Mouse (Mus musculus): ENCODE data around the gene Cubn. TPM values are rescaled to one million over a fixed set of nuclear protein-coding genes. Genes with fewer than 3 reads are reported as not detected.
A peak's percentile ranks its signal among the peaks of the same experiment; 100 is the strongest.

Cubn gene
- polyA plus RNA-seq, 1 experiment from 2014 or later = 1.1 TPM

DNA sequence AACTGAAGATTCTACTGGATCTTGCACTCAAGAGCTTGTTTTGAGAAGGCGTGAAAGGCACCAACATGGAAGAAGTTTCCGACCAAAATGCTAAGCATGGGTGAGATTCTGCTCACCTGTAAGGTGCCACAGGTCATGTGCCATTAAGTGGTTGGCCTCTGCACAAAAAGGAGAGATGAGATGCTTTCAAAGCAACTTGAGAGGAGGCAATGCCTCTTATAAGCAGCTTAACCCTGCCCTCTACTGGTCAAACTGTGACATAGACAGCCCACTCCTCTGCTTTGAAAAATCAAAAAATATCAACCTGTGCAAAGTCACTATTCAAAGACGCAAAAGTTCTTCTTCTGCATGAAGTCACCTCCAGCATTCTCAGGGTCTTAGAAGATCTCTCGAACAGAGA, 226.7 kb downstream of the Cubn start:
- peak; percentile 74 for TF ChIP-seq CTCF (IDR thresholded peaks at IDR 0.05)
- no peaks in the 10 kb centered on the region for H3K27me3 ChIP-seq
- in situ Hi-C loops (cut with MboI; ENCODE audit: low pct_unique_long_range_greater_than_20kb) = loop anchor here (5.0 to 25.0 kb wide), 2 partner anchors 808 to 1022 kb away; no protein-coding TSS in a partner anchor
- ChIA-PET POLR2A (no interaction called here), CTCF (interaction anchor here (0.6 to 1.8 kb wide), 4 partner anchors 13 to 865 kb away, joined by 3 to 8 read pairs (median 4); no protein-coding TSS in a partner anchor)
- ATAC-seq (no peak), DNase-seq (ENCODE audit: low read depth, low spot score) (no peak)

DNA sequence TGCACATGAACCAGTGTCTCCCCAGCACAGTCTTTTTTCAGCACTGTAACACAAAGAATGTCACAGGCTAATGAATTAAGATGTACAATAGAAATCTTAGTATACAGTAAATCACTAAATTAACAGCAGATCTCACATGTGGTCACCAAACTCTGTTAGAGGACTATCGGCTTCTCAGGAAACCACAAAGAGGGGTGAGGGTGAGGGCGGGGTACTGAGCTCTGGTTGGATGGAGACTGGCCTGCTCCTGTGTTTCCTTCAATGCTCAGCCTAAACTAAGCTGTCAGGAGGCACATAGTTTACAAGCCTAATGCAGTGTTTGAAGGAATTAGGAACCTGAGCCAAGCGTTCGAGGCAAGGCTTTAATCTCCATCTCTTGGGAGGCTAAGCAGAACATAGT, 228.5 kb downstream of the Cubn start:
- DNase-seq (ENCODE audit: low read depth, low spot score) (no peak), ATAC-seq (no peak)
- POLR2A ChIA-PET = no interaction called here
- TF ChIP-seq CTCF (IDR thresholded peaks at IDR 0.05) = no peak
- CTCF ChIA-PET = interaction anchor here (0.7 kb wide), 1 partner anchor 803 kb away, joined by 3 read pairs; no protein-coding TSS in a partner anchor
- in situ Hi-C loops (cut with MboI; ENCODE audit: low pct_unique_long_range_greater_than_20kb) = loop anchor here (5.0 to 25.0 kb wide), 2 partner anchors 806 to 1024 kb away; no protein-coding TSS in a partner anchor
- no peaks in the 10 kb centered on the region for H3K27me3 ChIP-seq

DNA sequence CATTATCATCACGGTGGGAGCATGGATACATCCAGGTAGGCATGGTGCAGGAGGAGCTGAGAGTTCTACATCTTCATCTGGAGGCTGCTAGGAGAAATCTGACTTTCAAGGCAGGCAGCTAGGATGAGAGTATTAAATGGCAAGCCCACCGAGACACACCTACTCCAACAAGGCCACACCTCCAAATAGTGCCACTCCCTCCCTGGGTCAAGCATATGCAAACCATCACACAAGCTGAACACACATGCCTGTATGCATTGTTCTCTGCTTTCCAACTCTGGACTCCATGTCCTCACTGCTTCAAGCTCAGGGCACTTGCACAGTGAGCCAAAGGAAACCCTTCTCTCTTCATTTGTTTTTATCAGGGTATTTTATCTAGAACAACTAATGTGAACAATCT, 233.0 kb downstream of the Cubn start:
- TF ChIP-seq CTCF (IDR thresholded peaks at IDR 0.05) = no peak
- ChIA-PET CTCF (interaction anchor here (1.3 to 2.4 kb wide), 3 partner anchors 9 to 20 kb away, joined by 3 to 6 read pairs (median 4); no protein-coding TSS in a partner anchor), POLR2A (interaction anchor here (1.1 kb wide), 1 partner anchor 21 kb away, joined by 4 read pairs; no protein-coding TSS in a partner anchor)
- in situ Hi-C loops (cut with MboI; ENCODE audit: low pct_unique_long_range_greater_than_20kb) = loop anchor here (25.0 kb wide), 1 partner anchor 1029 kb away; no protein-coding TSS in a partner anchor
- no peak for ATAC-seq
- DNase-seq (ENCODE audit: low read depth, low spot score) = no peak
- H3K27me3 ChIP-seq = no peaks in the 10 kb centered on the region

DNA sequence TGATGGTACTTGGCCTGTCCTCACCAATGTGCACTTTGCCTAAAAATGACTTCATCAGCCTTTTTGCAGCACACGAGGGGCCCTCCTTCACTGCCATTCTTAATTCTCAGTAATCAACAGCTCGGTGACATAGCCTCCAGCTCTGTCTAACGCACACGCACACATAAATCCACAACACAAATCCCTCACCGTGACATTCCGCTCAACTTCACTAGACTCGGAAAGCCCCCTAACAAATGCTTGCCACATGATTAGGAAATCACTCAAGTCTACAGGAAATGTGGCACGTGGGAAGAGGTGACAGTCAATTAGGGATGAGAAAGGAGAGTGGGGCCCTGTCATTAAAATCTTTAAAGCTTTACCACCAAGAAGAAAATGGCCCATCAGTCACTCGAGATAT, 250.9 kb downstream of the Cubn start:
- ChIA-PET CTCF (no interaction called here), POLR2A (no interaction called here)
- H3K27me3 ChIP-seq = no peaks in the 10 kb centered on the region
- ATAC-seq = no peak
- in situ Hi-C loops (cut with MboI; ENCODE audit: low pct_unique_long_range_greater_than_20kb) = loop anchor here (5.0 to 25.0 kb wide), 3 partner anchors 538 to 1453 kb away; partner anchors contain the start of genes Ankrd16 and Fbh1
- no peak for TF ChIP-seq CTCF (IDR thresholded peaks at IDR 0.05)
- DNase-seq (ENCODE audit: low read depth, low spot score) = no peak

DNA sequence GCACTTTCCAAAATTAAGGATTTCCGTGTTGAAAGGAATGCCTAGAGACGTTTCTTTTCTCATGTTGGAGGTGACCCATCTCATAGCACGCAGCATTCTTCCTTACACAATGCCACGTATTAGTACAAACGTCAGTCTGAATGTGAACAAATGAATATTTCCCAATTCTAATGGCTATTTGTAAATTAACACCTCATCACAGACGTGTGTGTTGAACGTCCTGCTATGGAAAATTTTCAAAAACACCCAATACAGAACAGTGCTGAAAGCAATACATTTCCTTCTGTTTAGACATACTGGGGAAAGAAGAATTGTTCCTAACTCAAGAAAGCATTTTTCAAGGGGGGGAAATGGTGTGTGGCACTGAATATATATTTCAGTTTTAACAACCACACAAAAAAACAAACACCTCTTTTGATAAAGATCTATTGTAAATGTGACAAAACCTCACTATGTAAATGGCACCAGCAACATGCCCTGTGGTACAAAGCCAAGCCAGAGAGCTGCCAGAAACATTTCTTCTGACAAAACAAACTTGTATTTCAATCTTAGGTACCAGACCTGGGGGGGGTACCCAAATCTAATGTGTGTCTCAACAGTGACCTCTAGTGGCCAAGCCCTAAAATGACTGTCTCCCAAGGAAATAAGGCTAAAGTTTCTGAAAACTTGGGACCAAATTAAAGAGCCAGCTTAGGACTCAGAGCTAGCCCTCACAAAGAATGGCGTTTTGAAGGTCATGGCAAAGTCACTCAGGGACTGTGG, 254.3 kb downstream of the Cubn start:
- TF ChIP-seq CTCF (IDR thresholded peaks at IDR 0.05) = peak; percentile 77
- ChIA-PET CTCF (interaction anchor here (0.8 to 1.2 kb wide), 3 partner anchors 15 to 526 kb away, joined by 3 to 4 read pairs (median 3); no protein-coding TSS in a partner anchor), POLR2A (interaction anchor here (1.4 kb wide), 1 partner anchor 21 kb away, joined by 4 read pairs; no protein-coding TSS in a partner anchor)
- ATAC-seq = peak; percentile 36
- no peaks in the 10 kb centered on the region for H3K27me3 ChIP-seq
- in situ Hi-C loops (cut with MboI; ENCODE audit: low pct_unique_long_range_greater_than_20kb) = loop anchor here (25.0 kb wide), 2 partner anchors 1225 to 1450 kb away; partner anchors contain the start of genes Ankrd16 and Fbh1
- DNase-seq (ENCODE audit: low read depth, low spot score) = no peak

DNA sequence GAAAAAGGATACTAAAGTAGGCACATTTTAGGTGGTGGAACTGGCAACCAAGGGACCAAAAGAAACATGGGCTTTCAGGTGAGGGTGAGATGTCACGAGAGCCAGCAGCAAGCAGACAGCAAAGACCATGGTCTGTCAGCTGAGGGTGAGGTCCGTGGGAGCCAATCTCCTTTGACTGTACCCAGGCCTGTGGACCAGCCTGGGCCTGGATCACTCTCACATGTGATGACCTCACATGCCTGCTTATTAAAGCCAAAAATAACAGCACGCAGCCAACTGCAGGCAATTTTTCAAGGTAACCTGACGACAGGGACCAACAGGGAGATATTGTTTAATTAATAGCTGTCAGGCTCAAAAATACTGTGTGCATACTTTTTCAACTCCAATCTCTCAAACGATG, 255.9 kb downstream of the Cubn start:
- CTCF ChIA-PET = no interaction called here
- no peak for DNase-seq (ENCODE audit: low read depth, low spot score)
- POLR2A ChIA-PET = no interaction called here
- ATAC-seq = peak; percentile 40
- in situ Hi-C loops (cut with MboI; ENCODE audit: low pct_unique_long_range_greater_than_20kb) = loop anchor here (25.0 kb wide), 2 partner anchors 1223 to 1448 kb away; partner anchors contain the start of genes Ankrd16 and Fbh1
- no peak for TF ChIP-seq CTCF (IDR thresholded peaks at IDR 0.05)
- no peaks in the 10 kb centered on the region for H3K27me3 ChIP-seq

DNA sequence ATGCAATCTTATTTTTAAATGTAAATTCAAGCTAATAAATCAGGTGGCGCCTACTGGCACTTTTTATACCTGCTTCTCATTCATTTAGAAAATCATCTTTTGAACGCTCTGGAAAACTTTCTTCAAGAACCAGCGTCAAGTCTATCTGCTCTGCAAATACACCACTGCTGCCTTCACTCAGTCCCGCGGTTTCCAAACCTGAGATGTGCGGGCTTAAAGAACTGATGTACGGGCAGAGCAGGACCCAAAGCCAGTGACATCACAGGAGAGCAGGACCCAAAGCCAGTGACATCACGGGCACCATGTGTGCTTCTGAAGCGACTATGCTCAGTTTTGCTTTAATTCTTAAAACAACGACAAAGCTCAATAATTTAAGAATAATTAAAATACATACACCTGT, 256.8 kb downstream of the Cubn start:
- POLR2A ChIA-PET = no interaction called here
- CTCF ChIA-PET = no interaction called here
- in situ Hi-C loops (cut with MboI; ENCODE audit: low pct_unique_long_range_greater_than_20kb) = loop anchor here (25.0 kb wide), 2 partner anchors 1222 to 1447 kb away; partner anchors contain the start of genes Ankrd16 and Fbh1
- TF ChIP-seq CTCF (IDR thresholded peaks at IDR 0.05) = no peak
- no peaks in the 10 kb centered on the region for H3K27me3 ChIP-seq
- ATAC-seq (no peak), DNase-seq (ENCODE audit: low read depth, low spot score) (no peak)

DNA sequence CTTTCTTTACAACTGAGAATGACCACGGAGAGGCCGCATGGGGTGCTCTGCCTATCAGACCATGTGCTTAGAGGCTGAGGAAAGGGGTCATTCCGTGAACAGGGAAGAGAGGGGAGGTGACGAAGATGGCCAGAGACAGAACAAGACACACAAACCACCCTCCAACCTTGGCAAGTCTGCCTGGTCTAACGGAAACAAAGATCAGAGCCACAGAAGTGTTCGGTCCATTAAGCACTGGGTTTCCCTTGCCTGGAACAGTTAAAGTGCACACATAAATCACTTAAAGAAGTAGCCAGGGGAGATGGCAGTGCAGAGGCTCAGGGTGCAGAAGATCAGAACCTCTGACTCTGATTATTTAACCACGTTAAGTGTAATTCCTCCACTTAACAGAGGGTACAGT, 257.7 kb downstream of the Cubn start:
- POLR2A ChIA-PET = no interaction called here
- in situ Hi-C loops (cut with MboI; ENCODE audit: low pct_unique_long_range_greater_than_20kb) = loop anchor here (25.0 kb wide), 2 partner anchors 1222 to 1447 kb away; partner anchors contain the start of genes Ankrd16 and Fbh1
- DNase-seq (ENCODE audit: low read depth, low spot score) = peak; percentile 39
- H3K27me3 ChIP-seq = no peaks in the 10 kb centered on the region
- CTCF ChIA-PET = interaction anchor here (1.6 kb wide), 1 partner anchor 25 kb away, joined by 4 read pairs; no protein-coding TSS in a partner anchor
- ATAC-seq = peak; percentile 57
- no peak for TF ChIP-seq CTCF (IDR thresholded peaks at IDR 0.05)

DNA sequence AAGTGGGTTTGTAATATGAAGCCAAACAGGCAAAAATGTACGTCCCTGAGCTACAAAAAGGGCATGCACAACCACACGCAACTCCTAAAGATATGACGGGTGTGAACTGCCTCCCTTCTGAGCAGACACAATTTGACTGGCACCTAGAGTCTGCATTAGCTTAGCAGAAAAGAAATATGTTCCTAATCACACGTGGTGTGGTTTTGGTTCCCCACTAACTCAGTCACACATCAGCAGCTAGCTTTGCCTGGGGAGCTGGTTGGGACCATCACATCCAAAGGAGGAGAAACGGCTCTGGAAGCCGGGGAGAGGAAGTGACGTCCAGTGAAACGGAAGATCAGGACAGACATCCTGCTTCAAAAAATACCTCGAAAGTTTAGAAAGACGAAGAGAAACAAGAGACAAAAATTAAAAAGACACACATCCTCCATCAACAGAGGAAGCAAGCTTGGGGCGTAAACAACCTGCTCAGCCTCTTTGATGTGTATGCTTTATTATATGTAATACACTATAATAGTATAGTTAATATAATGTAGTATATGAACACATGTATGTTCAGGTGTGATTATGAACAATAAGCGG, 258.3 kb downstream of the Cubn start:
- ChIA-PET POLR2A (interaction anchor here (0.7 kb wide), 1 partner anchor 526 kb away, joined by 4 read pairs; no protein-coding TSS in a partner anchor), CTCF (interaction anchor here (1.6 kb wide), 1 partner anchor 24 kb away, joined by 4 read pairs; no protein-coding TSS in a partner anchor)
- H3K27me3 ChIP-seq = no peaks in the 10 kb centered on the region
- in situ Hi-C loops (cut with MboI; ENCODE audit: low pct_unique_long_range_greater_than_20kb) = loop anchor here (25.0 kb wide), 2 partner anchors 1221 to 1446 kb away; partner anchors contain the start of genes Ankrd16 and Fbh1
- ATAC-seq (no peak), DNase-seq (ENCODE audit: low read depth, low spot score) (no peak)
- no peak for TF ChIP-seq CTCF (IDR thresholded peaks at IDR 0.05)

DNA sequence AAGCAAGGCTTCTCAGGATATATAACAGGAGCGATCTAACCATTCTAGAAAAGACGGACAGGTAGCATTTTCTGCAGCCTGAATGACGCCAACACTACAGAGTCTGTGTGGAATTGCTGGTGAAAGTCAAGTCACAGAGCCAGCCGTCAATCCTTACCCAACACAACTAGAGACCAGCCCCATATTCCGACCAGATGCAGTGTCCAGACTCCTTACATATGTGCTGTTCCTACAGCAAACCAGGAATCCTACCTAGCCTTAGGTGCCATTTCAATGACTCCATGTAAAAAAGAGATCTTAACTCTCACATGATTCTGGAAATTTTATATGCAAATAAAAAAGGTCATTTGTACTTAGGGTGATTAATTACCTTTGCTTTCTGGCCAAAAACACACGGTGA, 259.3 kb downstream of the Cubn start:
- H3K27me3 ChIP-seq = no peaks in the 10 kb centered on the region
- ChIA-PET CTCF (no interaction called here), POLR2A (no interaction called here)
- in situ Hi-C loops (cut with MboI; ENCODE audit: low pct_unique_long_range_greater_than_20kb) = loop anchor here (25.0 kb wide), 2 partner anchors 1220 to 1445 kb away; partner anchors contain the start of genes Ankrd16 and Fbh1
- no peak for ATAC-seq
- no peak for TF ChIP-seq CTCF (IDR thresholded peaks at IDR 0.05)
- no peak for DNase-seq (ENCODE audit: low read depth, low spot score)
